Mouse (Mus musculus): ENCODE measurements around the gene Fer1l5. TPM values are rescaled to one million over a fixed set of nuclear protein-coding genes. Genes with fewer than 3 reads are reported as not detected.

The Fer1l5 gene
- not detected for total RNA-seq (2021)
- long read RNA-seq, experiment 1: 0 reads
- long read RNA-seq, experiment 2: 0 reads

GRCm38 (mm10) chr1:36371934-36372845, at the start of gene Fer1l5:
Gene Fer1l5 (plus strand): TSS chr1:36372291.
- no peak for DNase-seq

GRCm38 (mm10) chr1:36323076-36323475, 49.0 kb upstream of the Fer1l5 start:
- DNase-seq: no peak

- DNase-seq: no peak
These were observed 48.2 kb upstream of the Fer1l5 start for GRCm38 (mm10) chr1:36323746-36324448.

- DNase-seq: no peak
These were observed 46.2 kb upstream of the Fer1l5 start for GRCm38 (mm10) chr1:36325900-36326321.

- no peak for DNase-seq
These were observed 45.3 kb upstream of the Fer1l5 start for GRCm38 (mm10) chr1:36326815-36327214.

- no peak for DNase-seq
These were observed 40.3 kb upstream of the Fer1l5 start for GRCm38 (mm10) chr1:36331743-36332142.

- no peak for DNase-seq
These were observed 38.9 kb upstream of the Fer1l5 start for GRCm38 (mm10) chr1:36332955-36333887.

GRCm38 (mm10) chr1:36342547-36342946, 29.5 kb upstream of the Fer1l5 start:
- DNase-seq: no peak

GRCm38 (mm10) chr1:36352351-36352750, 19.7 kb upstream of the Fer1l5 start:
- DNase-seq: no peak

- DNase-seq: no peak
These were observed 15.0 kb upstream of the Fer1l5 start for GRCm38 (mm10) chr1:36356955-36357695.

- DNase-seq: no peak
These were observed 4.4 kb upstream of the Fer1l5 start for GRCm38 (mm10) chr1:36367698-36368097.

- DNase-seq: peak; percentile 70
These were observed 3.8 kb upstream of the Fer1l5 start for GRCm38 (mm10) chr1:36368112-36368968.

- peak; percentile 94 for DNase-seq
These were observed 3.0 kb upstream of the Fer1l5 start, which contains the start of gene Kansl3 for GRCm38 (mm10) chr1:36368969-36369645. Gene Kansl3 (minus strand): TSS chr1:36369181.

- DNase-seq: no peak
These were observed 1.2 kb upstream of the Fer1l5 start for GRCm38 (mm10) chr1:36370918-36371317.

- no peak for DNase-seq
These were observed 6.8 kb downstream of the Fer1l5 start for GRCm38 (mm10) chr1:36378880-36379279.

- DNase-seq: no peak
These were observed 7.5 kb downstream of the Fer1l5 start for GRCm38 (mm10) chr1:36379582-36379981.

- DNase-seq: no peak
These were observed 24.9 kb downstream of the Fer1l5 start for GRCm38 (mm10) chr1:36397041-36397440.

GRCm38 (mm10) chr1:36401509-36401908, 29.4 kb downstream of the Fer1l5 start:
- DNase-seq: no peak

GRCm38 (mm10) chr1:36404531-36404930, 32.4 kb downstream of the Fer1l5 start:
- no peak for DNase-seq

GRCm38 (mm10) chr1:36429511-36429910, 57.4 kb downstream of the Fer1l5 start:
- no peak for DNase-seq

All from gastrocnemius, postnatal 10 days (tissue).